Mouse (Mus musculus) ES-CJ7 (cell line): ENCODE results near the gene Dmp1.

Experiments
- DNase-seq: peaks from one replicate; pipeline ENCODE4 v3.0.0; 2011; ENCODE audit warnings: low read depth, low spot score

Dmp1 gene

GRCm38 (mm10) chr5:104202351-104202750 lies at the start of gene Dmp1:
TSS of gene Dmp1 (plus strand) at chr5:104202613.
- DNase-seq, result no peak

GRCm38 (mm10) chr5:104157701-104158100 lies 44.7 kb upstream of the Dmp1 start:
- no peak for DNase-seq

GRCm38 (mm10) chr5:104158332-104159052 lies 43.9 kb upstream of the Dmp1 start:
- no peak for DNase-seq

- no peak for DNase-seq
Measured at GRCm38 (mm10) chr5:104160581-104160980, 41.8 kb upstream of the Dmp1 start.

GRCm38 (mm10) chr5:104161390-104161789 lies 41.0 kb upstream of the Dmp1 start:
- DNase-seq, result no peak

- no peak for DNase-seq
Measured at GRCm38 (mm10) chr5:104163536-104163935, 38.9 kb upstream of the Dmp1 start.

GRCm38 (mm10) chr5:104170412-104170811 lies 32.0 kb upstream of the Dmp1 start, which contains the start of gene Dspp:
TSS of gene Dspp (plus strand) at chr5:104170712.
- DNase-seq, result no peak

- DNase-seq, result peak; percentile 6
Measured at GRCm38 (mm10) chr5:104173094-104173493, 29.3 kb upstream of the Dmp1 start.

- no peak for DNase-seq
Measured at GRCm38 (mm10) chr5:104183743-104184142, 18.7 kb upstream of the Dmp1 start.

GRCm38 (mm10) chr5:104187281-104187680 lies 15.1 kb upstream of the Dmp1 start:
- no peak for DNase-seq

GRCm38 (mm10) chr5:104195086-104195485 lies 7.3 kb upstream of the Dmp1 start:
- no peak for DNase-seq

GRCm38 (mm10) chr5:104201153-104201950 lies 1.1 kb upstream of the Dmp1 start:
- no peak for DNase-seq

- DNase-seq, result no peak
Measured at GRCm38 (mm10) chr5:104212531-104212930, 10.1 kb downstream of the Dmp1 start.

- DNase-seq, result peak; percentile 56
Measured at GRCm38 (mm10) chr5:104218926-104219325, 16.5 kb downstream of the Dmp1 start.

GRCm38 (mm10) chr5:104224299-104224698 lies 21.9 kb downstream of the Dmp1 start:
- no peak for DNase-seq

GRCm38 (mm10) chr5:104224750-104225149 lies 22.3 kb downstream of the Dmp1 start:
- no peak for DNase-seq

- no peak for DNase-seq
Measured at GRCm38 (mm10) chr5:104228497-104228896, 26.1 kb downstream of the Dmp1 start.

GRCm38 (mm10) chr5:104236741-104237140 lies 34.3 kb downstream of the Dmp1 start:
- no peak for DNase-seq

- no peak for DNase-seq
Measured at GRCm38 (mm10) chr5:104239674-104240378, 37.4 kb downstream of the Dmp1 start.

- DNase-seq, result no peak
Measured at GRCm38 (mm10) chr5:104244261-104244660, 41.8 kb downstream of the Dmp1 start.

GRCm38 (mm10) chr5:104251811-104252210 lies 49.4 kb downstream of the Dmp1 start:
- DNase-seq, result no peak

- no peak for DNase-seq
Measured at GRCm38 (mm10) chr5:104256585-104256984, 54.2 kb downstream of the Dmp1 start.
